Mouse (Mus musculus) G1E-ER4 (cell line): ENCODE measurements around the gene Slc2a8. TPM values are rescaled to one million over a fixed set of nuclear protein-coding genes. Genes with fewer than 3 reads are reported as not detected.

Source experiments
- GATA1 ChIP-seq: IDR thresholded peaks from one replicate; pipeline ENCODE4 v1.8.0; 2012; ENCODE audit warnings: low read length, inconsistent platforms
- polyA plus RNA-seq: library from polyadenylated mRNA; stranded (reverse); fragments of >175 nt; gene quantifications from 2 replicates; pipeline ENCODE4 v1.2.3, GENCODE M21; 2012

The Slc2a8 gene
- polyA plus RNA-seq, 1 experiment, result 63.5 TPM

DNA sequence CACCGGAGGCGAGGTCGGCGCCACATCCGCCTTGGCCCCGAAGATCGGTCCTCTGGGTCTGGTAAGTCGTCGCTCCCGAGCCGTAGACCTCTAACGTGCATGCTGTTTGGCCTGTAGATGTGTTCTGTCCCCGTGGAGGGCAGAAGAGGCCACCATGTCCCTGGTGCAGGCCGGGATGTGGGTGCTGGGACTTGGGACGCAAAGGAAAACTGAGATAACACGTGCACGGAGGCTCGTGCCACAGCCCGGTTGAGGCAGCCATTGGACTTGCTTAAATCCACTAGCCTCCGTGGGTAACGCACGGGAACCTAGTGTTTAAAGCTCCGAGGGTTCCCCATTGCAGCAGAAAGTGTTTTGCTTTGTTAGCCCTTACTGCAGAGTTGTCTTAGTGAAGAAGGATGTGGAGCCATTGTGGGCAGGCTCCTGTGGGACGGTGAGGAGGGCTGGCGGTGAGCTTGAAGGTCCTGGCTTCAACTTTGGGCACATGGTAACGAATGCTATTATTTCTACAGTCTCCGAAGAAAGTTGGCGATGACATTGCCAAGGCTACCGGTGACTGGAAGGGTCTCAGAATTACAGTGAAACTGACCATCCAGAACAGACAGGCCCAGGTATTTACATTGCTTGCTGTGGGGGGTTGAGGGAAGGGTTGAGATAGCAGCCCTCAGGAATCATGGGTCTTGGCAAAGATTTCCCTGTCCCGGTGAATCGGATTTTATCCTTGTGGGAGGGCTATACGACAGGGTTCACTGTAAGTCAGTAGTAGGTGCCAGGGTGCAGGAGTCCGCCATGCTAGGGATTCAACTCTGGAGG, 19.6 kb downstream of the Slc2a8 start:
- TF ChIP-seq GATA1, result no peak

DNA sequence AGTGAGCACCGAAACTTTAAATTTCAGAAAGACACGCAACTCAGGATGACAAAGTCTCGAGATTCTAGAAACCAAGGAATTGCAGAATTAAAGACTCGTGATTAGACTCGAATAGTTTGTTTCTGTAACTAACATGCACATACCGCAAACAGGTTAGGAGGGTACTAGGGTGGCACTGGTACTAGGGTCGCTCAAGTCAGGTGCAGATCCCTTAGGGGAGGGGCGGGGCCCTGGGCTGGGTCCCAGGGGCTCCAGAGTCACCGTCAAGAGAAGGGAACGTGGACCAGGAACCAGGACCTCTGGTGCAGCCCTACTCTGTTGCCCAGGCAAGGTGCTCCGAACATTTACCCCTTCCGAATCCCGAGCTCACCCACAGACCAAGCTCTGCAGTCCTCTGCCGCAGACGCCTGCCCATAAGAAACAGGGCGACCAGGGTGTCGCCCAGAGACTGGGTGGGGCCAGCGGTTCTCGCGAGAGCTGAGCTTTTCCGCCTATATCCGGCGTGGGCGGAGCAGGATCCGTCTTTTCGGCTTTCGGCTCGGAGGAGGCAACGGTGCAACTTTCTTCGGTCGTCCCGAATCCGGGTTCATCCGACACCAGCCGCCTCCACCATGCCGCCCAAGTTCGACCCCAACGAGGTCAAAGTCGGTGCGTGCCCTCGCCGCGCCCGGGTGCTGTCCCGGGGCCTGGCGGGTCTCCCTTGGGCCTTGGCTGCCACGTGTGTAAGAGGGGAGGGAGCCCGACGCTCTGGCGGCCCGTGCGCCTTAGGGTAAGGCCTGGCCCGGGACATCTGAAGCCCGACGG, 20.5 kb downstream of the Slc2a8 start, which contains the start of the genes Rpl12 and Lrsam1:
Rpl12 (plus strand) TSS at position 368 of the 804 bp plus-strand sequence.
Lrsam1 (minus strand) TSS at position 423 of the 804 bp plus-strand sequence.
- no peak for TF ChIP-seq GATA1

DNA sequence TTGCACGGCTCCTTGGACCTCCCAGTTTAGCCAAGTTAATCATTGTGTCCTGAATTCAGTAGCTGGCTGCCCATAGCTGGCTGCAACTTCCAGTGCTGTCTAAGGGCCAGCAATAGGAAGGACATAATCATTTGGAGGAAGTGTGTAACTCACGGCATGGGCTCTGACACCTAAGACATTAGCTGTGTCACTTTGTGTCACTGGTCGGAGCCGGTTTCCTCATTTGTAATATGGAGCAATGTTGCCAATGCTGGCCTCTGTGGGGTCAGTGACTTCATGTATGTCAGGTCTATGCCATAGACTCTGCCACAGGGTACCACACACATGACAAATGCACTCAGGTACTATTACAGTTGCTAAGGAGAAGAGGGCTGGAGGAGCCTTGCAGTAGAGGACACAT, 21.6 kb downstream of the Slc2a8 start:
- TF ChIP-seq GATA1, result no peak

DNA sequence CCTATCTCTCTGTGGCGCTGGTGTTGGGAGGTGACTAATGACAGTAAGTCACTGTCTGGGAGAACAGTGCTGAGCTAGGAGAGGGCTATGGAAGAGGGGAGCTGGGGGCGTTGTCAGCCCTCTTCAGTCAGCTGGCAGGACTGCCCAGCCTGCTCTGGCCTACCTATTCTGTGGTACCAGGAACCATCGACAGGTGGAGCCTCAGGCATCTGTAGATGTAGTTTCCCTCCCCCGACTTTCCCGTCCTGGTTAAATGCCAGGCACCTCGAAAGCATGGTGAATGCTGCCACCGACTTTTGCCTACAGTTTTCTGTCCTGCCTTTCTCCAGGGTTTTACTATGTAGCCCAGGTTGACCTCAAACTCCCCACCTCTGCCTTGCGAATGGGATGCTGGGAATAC, 24.5 kb downstream of the Slc2a8 start:
- TF ChIP-seq GATA1, result no peak

DNA sequence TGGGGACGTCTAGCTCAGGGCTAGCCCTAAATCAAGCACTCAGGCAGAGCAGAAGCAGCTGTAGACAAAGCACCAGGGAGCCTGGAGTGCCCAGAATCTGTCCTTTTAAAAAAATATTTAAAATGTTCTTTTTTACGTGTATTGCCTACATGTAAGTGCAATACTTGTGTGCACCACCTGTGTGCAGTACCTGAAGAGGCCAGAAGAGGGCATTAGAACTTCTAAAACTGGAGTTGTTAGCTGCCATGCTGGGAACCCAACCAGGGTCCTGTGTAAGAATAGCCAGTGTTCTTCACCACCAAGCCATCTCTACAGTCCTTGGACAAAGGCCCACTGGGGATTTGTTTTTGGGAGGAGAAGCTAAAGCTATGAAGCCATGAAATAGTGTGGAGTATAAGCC, 27.3 kb downstream of the Slc2a8 start:
- no peak for TF ChIP-seq GATA1

DNA sequence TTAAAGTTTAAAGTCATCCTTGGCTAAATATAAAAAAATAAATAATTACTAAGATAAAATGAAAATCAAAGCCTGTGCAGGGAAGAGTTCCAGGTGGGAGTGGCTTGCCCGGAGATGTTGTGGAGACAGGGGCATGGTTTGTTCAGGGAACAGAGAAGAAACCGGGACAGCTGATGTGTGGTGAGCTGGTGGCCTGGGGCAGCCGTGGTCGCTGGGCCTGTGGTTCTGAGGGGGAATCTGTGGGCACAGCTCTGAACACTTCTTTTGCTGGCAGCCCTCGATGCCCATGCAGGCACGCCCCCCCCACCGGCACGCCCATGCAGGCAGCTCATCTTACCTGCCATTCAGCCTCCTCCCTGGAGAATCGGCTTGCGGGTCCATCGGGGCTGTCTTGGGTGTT, 34.4 kb downstream of the Slc2a8 start:
- no peak for TF ChIP-seq GATA1

DNA sequence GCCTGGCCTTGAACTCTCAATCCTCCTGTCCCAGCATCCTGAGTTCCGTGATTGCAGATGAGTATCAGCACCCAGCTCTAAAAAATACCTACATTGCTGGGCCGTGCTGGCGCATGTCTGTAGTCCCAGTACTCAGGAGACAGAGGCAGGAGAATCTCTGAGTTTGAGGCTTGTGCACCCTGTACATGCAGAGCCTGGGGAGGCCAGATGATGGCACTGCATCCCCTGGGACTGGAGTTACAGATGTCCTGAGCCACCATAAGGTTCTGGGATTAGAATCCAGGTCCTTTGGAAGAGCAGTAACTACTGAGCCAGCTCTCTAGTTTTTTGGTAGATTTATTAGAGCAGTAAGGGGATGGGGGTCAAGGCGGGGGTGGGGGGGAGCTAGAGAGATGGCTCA, 41.4 kb downstream of the Slc2a8 start:
- TF ChIP-seq GATA1, result no peak

DNA sequence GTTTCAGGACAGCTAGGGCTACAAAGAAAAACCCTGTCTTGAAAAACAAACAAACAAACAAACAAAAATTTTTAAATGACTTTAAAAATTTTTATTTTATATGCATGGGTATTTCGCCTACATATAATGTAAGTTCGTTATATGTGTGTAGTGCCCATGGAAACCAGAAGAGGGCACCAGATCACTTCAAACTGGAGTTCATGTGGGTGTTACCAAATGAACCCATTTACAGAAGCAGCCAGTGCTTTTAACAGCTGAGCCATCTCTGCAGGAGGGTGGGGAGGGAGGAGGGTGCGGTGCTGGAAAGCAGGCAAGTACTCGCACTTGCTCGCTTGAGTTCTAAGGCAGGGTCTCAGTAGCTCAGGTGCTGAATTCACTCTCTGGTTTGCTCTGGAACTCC, 42.5 kb downstream of the Slc2a8 start:
- TF ChIP-seq GATA1, result no peak

DNA sequence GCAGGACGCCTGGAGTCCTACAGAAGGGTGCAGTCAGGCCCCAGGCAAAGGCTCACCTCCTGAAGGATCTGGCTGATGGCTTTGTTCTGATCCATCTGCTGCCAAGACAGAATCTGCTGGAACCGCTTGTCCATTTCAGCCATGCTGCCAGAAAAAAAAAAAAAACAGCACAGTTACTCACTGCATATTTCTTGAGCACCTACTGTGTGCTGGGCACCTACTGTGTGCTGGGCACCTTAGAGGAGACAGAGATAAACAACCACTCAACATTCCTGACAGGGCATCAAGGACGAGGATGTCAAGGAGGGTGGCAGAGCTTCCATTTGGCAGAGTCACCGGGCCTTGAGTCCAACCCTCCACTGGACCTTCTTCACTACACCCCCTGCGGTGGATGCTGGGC, 43.1 kb downstream of the Slc2a8 start:
- TF ChIP-seq GATA1, result no peak

DNA sequence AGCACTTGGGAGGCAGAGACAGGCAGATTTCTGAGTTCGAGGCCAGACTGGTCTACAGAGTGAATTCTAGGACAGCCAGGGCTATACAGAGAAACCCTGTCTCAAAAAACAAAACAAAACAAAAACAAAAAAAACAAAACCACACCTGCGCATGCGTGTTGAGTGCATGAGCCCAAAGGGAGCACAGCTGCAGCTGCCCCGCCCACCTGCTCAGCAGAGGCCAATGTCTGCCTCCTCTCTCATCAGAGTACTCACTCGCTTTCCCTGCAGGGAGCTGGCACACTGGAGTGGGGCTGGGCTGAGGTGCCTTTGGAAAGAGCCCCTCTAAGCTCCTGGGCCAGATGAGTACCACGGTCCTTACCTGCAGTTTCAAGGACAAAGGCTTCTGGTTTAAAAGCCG, 50.2 kb downstream of the Slc2a8 start:
- no peak for TF ChIP-seq GATA1

DNA sequence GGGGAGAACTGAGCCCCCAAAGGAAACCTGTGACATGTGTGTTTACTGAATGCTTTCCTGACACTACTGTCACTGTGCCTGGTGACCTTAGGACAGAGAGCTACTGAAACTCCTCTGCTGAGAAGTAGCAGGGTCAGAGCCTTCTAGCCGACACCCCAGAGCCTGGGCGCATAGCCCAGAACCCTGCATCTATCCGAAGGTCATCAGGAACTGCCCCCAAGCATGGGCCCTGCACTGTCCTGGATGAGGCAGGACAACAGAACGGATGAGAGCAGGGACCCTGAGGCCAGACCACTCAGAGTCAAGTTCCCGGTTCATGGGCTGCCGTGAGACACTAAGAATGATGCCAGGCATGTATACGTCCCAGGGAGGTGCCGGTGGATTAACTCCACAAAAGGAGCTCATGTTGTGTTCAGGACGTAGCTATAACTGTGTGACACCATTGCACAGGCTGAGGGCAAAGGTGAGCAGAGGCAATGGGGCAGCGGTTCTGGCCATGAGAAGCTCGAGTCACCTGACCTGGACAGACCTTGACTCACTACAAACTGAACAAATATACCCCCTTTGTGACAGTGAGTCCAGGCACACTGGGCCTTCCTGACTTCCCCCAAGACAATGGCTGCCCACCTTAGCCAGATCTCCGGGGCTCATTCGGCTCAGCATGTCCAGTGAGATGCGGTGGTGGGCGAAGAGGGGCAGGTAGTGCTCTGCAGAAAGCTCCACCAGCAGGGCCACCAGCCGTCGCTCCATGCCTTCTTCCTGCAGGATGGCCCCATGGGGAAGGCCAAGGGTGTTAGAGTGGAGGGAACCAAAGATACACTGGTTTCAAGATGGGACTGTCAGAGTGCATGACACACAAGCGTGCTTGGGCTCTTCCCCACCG, 52.7 kb downstream of the Slc2a8 start:
- no peak for TF ChIP-seq GATA1

DNA sequence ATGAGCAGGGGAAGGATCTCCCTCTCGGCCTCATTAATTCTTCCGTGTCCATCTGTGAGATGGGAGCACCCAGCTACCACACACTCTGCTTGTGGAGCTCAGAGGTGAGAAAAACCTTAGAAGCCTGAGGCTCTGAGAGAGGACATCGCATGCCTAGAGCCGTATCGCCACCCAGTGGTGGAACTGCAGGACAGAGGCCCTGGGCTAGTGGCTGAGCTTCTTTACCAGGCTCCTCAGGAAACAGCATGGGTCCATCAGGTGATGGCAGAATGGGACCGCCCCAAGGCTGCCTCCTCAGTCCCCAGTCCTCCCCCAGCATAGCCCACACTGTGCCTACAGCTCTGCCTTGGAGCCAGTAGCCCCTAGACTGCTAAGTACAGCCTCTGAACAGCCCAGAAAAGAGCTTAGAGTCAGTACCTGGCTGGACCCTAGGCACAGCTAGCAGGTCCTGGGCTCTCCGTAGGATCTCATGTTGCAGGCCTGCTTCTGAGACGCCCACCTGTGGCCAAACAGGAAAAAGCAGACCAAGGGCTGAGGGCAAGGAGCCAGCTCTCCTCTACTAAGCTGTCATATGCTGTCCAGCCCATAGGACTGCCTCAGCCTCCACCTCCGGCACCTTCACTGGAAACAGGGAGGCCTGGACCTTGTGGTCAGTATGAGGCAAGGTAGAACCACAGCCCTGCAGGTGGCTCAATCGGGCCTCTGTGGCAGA, 53.5 kb downstream of the Slc2a8 start:
- TF ChIP-seq GATA1, result no peak

DNA sequence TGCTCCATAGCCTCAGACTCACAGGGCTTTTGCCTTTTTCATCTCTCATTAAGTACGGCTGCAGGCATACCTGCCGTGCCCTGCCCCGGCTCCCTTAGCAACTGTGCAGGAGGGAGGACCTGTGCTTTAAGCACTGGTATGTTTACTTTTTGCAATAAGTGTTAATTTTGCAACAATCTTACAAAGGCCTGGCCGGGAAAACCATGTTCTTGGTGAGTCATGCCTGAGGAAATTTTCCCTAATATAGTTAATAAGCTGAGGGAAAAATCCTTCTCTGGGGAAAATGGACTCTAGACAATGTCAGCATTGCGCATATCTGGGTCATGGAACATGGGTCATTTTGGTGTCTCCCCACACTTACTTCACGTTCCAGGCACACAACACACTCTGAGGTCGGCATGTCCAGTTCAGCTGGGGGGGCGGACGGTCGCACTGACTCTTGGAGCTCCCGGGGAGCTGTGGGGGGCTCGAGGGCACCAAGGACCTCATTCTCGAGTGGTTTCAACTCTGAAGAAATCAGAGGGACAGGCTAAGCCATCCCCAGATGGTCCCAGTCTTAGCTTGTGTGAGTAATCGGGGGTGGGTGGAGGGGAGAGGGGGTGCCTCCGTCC, 54.2 kb downstream of the Slc2a8 start:
- no peak for TF ChIP-seq GATA1

DNA sequence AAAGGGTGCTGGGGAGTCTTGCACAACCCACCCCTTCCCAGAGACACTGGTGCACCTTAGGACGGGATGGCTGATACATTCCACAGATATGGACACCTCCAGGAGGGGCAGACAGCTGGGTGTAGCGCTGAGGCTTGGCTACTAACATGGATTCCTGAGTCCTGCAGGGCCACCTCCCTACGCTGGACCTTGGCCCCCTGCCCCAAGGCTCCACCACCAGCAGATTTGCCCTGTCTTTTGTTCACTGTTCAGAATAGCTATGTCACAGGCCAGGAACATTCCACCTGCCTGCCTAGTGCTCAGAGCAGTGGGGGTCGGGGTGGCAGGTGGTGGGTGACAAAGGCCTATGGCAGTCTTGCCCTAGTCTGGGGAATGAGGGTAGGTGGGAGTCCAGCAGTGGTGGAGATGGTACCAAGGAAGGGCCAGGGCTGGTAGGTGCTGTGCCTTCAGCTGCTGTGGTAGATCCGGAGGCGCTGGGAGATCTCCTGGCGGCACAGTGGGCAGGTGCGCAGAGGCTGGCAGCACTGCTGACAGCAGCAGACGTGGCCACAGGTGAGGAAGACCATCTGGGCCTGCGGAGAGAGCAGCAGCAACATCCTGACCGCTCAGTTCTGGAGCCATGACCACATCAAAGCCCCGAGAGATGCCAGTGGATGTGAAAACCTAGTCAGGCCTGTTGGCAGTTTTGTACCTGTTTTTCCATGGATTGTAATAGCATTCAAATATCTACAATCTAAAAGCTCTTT, 55.4 kb downstream of the Slc2a8 start:
- TF ChIP-seq GATA1, result no peak
